Mouse (Mus musculus) embryonic facial prominence, embryonic 11.5 days (tissue): ENCODE measurements around the gene Uba5. TPM values are rescaled to one million over a fixed set of nuclear protein-coding genes. Genes with fewer than 3 reads are reported as not detected.

Source experiments
- ATAC-seq: fragments of 200-750 bp; cut with Nextera tagmentation; replicated peaks from 2 replicates; pipeline ENCODE4 v1.8.0; 2017; ENCODE audit warnings: low read depth; ENCODE audit not compliant: insufficient number of reproducible peaks, low FRiP score, low TSS enrichment
- DNase-seq: peaks from one replicate; pipeline ENCODE4 v3.0.0-alpha.2; 2015; ENCODE audit warnings: low spot score
- H3K27ac ChIP-seq: fragments of 300-500 bp; sonication (generic); replicated peaks from 2 replicates; pipeline ENCODE4 v1.5.1; 2014; ENCODE audit warnings: mild to moderate bottlenecking, low read depth, low read length, control low read depth
- H3K27me3 ChIP-seq: fragments of 300-500 bp; sonication (generic); 2 replicates; pipeline ENCODE4 v1.6.1; 2014; ENCODE audit warnings: mild to moderate bottlenecking, low read length, moderate library complexity, mixed read lengths; ENCODE audit not compliant: control insufficient read depth, insufficient read depth
- H3K36me3 ChIP-seq: fragments of 300-500 bp; sonication (generic); replicated peaks from 2 replicates; pipeline ENCODE4 v1.6.1; 2014; ENCODE audit warnings: low read depth, mild to moderate bottlenecking, low read length, moderate library complexity, mixed read lengths; ENCODE audit not compliant: control insufficient read depth, insufficient read depth
- H3K4me1 ChIP-seq: fragments of 300-500 bp; sonication (generic); 2 replicates; pipeline ENCODE4 v1.6.1; 2014; ENCODE audit warnings: low read length, mixed read lengths; ENCODE audit not compliant: control insufficient read depth, insufficient read depth
- H3K4me2 ChIP-seq: fragments of 300-500 bp; sonication (generic); 2 replicates; pipeline ENCODE4 v1.6.1; 2014; ENCODE audit warnings: low read depth, mild to moderate bottlenecking, control low read depth, low read length, moderate library complexity
- H3K4me3 ChIP-seq: fragments of 300-500 bp; sonication (generic); 2 replicates; pipeline ENCODE4 v1.5.1; 2014; ENCODE audit warnings: low read depth, low read length, control low read depth
- H3K9ac ChIP-seq: fragments of 300-500 bp; sonication (generic); replicated peaks from 2 replicates; pipeline ENCODE4 v1.6.1; 2014; ENCODE audit warnings: mild to moderate bottlenecking, control low read depth, low read length
- H3K9me3 ChIP-seq: fragments of 300-500 bp; sonication (generic); replicated peaks from 2 replicates; pipeline ENCODE4 v1.6.1; 2016; ENCODE audit warnings: mild to moderate bottlenecking, low read length, inconsistent platforms, mixed read lengths; ENCODE audit not compliant: control insufficient read depth
- WGBS: fragments of 180-500 bp; shearing (Covaris S2); extraction: QIAGEN DNeasy Blood & Tissue Kit; methylation state at CpG from one replicate; pipeline ENCODE4 v1.1.7; 2014; 5-methylcytosine and 5-hydroxymethylcytosine counted together
- polyA plus RNA-seq: library from polyadenylated mRNA; unstranded; fragments of >200 nt; fragmentation: Nextera tagmentation; extraction: Ambion mirVana; gene quantifications from 2 replicates; pipeline ENCODE4 v1.2.1, GENCODE M21; 2014

The Uba5 gene
- polyA plus RNA-seq, 1 experiment from 2014 or later = 77.3 TPM

- ATAC-seq = no peak
- WGBS = 90% methylated on average over 11 of the region's 11 CpGs
- no peaks in the 10 kb centered on the region; the same call in 1 of the 2 replicates for H3K36me3 ChIP-seq
These were observed 33.1 kb downstream of the Uba5 start for GRCm38 (mm10) chr9:104029861-104030260.

DNA sequence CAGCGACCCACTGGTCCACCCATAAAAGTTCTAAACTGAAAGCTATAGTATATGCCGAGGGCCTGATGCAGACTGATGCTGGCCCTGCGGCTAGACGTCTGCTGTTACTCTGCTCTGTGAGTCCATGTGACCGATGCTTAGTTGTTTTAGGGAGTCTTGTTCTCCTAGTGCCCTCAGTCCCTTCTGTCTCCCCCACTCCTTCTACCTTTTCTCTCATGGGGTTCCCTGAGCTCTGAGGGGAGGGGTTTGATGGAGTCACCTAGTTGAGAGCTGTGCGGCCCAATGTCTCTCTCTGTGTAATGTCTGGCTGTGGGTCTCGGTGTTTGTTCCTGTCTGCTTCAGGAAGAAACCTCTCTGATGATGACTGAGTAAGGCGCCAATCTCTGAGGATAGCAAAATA, 35.7 kb downstream of the Uba5 start:
- Histone ChIP-seq H3K27me3 (no peaks in the 10 kb centered on the region), H3K4me1 (no peaks in the 10 kb centered on the region), H3K36me3 (no peaks in the 10 kb centered on the region; the same call in 1 of the 2 replicates), H3K9ac (no peak overlapping the region), H3K4me2 (no peak overlapping the region), H3K27ac (no peak overlapping the region), H3K4me3 (no peak overlapping the region), H3K9me3 (no peaks in the 10 kb centered on the region)
- ATAC-seq (no peak), DNase-seq (no peak)
- WGBS = 98% methylated on average over 8 of the region's 8 CpGs

More at GRCm38 (mm10) chr9:104029861-104030260, 33.1 kb downstream of the Uba5 start:
- no peak overlapping the region for H3K4me2 ChIP-seq
- H3K9me3 ChIP-seq = no peaks in the 10 kb centered on the region
- H3K4me3 ChIP-seq = no peak overlapping the region
- DNase-seq = no peak
- no peaks in the 10 kb centered on the region for H3K4me1 ChIP-seq
- no peak overlapping the region for H3K27ac ChIP-seq
- no peak overlapping the region for H3K9ac ChIP-seq
- no peaks in the 10 kb centered on the region for H3K27me3 ChIP-seq

- WGBS = 91% methylated on average over 10 of the region's 10 CpGs
- no peak for ATAC-seq
- Histone ChIP-seq H3K27me3 (no peaks in the 10 kb centered on the region), H3K4me2 (no peak overlapping the region), H3K4me3 (no peak overlapping the region), H3K9me3 (no peaks in the 10 kb centered on the region), H3K4me1 (no peaks in the 10 kb centered on the region), H3K9ac (no peak overlapping the region), H3K27ac (no peak overlapping the region), H3K36me3 (no peaks in the 10 kb centered on the region; the same call in 1 of the 2 replicates)
- no peak for DNase-seq
These were observed 41.9 kb downstream of the Uba5 start for GRCm38 (mm10) chr9:104021026-104021425.

DNA sequence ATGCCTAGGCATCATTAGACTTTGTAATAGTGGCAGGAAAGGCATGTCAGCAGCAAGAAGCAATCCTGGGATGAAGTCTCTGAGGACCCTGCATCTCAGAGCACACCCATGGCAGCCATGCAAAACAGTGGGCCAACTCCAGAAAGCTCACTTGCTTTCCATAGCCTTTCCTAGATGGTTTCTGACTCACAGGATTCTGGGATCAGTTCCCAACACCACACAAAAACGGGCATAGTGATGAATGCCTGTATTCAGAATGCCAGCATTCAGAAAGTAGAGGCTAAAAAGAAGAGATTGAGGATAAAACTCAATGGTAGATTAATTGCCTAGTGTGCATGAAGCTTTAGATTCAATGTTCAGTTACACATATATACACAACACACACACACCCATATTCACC, 48.4 kb downstream of the Uba5 start:
- ATAC-seq = no peak
- WGBS = 75% methylated on average over 1 of the region's 1 CpGs
- H3K9me3 ChIP-seq = no peaks in the 10 kb centered on the region

GRCm38 (mm10) chr9:104002913-104003330, 60.0 kb downstream of the Uba5 start:
- no peaks in the 10 kb centered on the region for H3K27me3 ChIP-seq
- H3K27ac ChIP-seq = peak overlapping the region; percentile 47; the same call in 1 of the 2 replicates
- no peaks in the 10 kb centered on the region for H3K4me1 ChIP-seq
- no peaks in the 10 kb centered on the region for H3K9me3 ChIP-seq
- peak overlapping the region; percentile 67 for H3K4me3 ChIP-seq
- WGBS = 0% methylated on average over 37 of the region's 37 CpGs
- ATAC-seq (no peak; the same call in 1 of the 2 replicates), DNase-seq (peak; percentile 83)
- peak overlapping the region; percentile 67 for H3K4me2 ChIP-seq
- H3K36me3 ChIP-seq = no peaks in the 10 kb centered on the region
- H3K9ac ChIP-seq = peak overlapping the region; percentile 61

More for the DNA sequence above, 48.4 kb downstream of the Uba5 start:
- Histone ChIP-seq H3K4me2 (no peak overlapping the region), H3K4me3 (no peak overlapping the region), H3K36me3 (no peaks in the 10 kb centered on the region), H3K4me1 (no peaks in the 10 kb centered on the region), H3K27me3 (no peaks in the 10 kb centered on the region), H3K27ac (no peak overlapping the region), H3K9ac (no peak overlapping the region)
- no peak for DNase-seq

DNA sequence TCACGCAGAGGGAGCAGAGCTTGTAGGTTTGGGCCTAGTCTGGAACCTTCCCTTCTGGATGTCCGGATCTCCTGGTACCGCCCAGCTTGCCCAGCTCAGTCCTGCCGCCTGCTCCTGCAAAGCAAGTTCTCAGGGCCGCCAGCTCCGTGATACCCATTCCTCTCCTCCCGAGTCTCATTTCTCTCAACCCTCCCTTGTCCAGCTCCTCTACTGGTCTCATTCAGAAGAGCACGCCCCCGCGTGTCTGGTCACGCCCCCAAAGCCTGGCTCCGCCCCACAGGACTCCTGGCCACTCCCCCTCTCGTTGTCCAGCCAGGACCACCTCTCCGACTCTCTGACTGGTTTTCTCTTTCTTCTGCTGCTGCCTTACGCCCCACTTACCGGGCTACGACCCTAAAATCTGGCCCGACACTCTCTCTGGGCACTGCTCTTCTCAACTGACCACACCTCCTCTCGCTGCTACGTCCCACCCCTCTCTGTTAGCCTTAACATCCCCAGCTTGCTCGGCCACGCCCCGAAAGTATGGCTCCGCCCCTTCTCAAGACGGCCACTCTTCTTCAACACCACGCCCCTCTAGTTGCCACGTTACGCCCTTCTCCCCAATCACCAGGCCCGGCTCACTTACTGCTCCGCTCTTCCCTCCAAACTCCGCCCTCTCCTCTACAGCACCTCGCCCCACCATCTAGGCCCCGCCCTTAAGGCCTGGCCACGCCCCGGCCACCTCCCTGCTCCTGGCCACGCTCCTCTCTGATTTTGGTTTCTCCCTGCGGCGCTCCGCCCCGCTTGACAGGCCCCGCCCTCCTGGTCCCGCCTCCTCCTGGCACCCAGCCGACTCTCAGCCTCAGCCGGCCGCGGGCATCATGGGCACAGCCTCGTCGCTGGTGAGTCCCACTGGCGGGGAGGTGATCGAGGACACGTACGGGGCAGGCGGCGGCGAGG, 60.7 kb downstream of the Uba5 start, which contains the start of gene Nphp3:
Gene Nphp3 (plus strand): TSS at position 624 of the 939 bp plus-strand sequence.
- DNase-seq (peak; percentile 99), ATAC-seq (peak; percentile 98)
- no peaks in the 10 kb centered on the region for H3K9me3 ChIP-seq
- 1% methylated on average over 55 of the region's 55 CpGs for WGBS
- H3K4me3 ChIP-seq = peak within 1 kb of the TSS; percentile 67
- peak within 1 kb of the TSS; percentile 61 for H3K9ac ChIP-seq
- H3K36me3 ChIP-seq = no peaks in the 10 kb centered on the region
- H3K27ac ChIP-seq = peak within 1 kb of the TSS; percentile 56
- no peaks in the 10 kb centered on the region for H3K27me3 ChIP-seq
- peak within 1 kb of the TSS; percentile 67 for H3K4me2 ChIP-seq
- no peaks in the 10 kb centered on the region for H3K4me1 ChIP-seq

GRCm38 (mm10) chr9:104000601-104001000, 62.3 kb downstream of the Uba5 start:
- Histone ChIP-seq H3K36me3 (no peaks in the 10 kb centered on the region), H3K4me2 (no peak overlapping the region), H3K27ac (no peak overlapping the region), H3K4me1 (no peaks in the 10 kb centered on the region), H3K27me3 (no peaks in the 10 kb centered on the region), H3K9ac (no peak overlapping the region), H3K4me3 (no peak overlapping the region), H3K9me3 (no peaks in the 10 kb centered on the region)
- 46% methylated on average over 3 of the region's 3 CpGs for WGBS
- DNase-seq (no peak), ATAC-seq (no peak)
